Mouse (Mus musculus): ENCODE data around the gene Irgc1. TPM values are rescaled to one million over a fixed set of nuclear protein-coding genes. Genes with fewer than 3 reads are reported as not detected.
"Not testable (repeated sequence)": the region's sequence is repeated elsewhere in the genome, so short reads cannot be mapped to it uniquely, and the experiment has no call there.

The Irgc1 gene
- total RNA-seq (2021), result not detected

DNA sequence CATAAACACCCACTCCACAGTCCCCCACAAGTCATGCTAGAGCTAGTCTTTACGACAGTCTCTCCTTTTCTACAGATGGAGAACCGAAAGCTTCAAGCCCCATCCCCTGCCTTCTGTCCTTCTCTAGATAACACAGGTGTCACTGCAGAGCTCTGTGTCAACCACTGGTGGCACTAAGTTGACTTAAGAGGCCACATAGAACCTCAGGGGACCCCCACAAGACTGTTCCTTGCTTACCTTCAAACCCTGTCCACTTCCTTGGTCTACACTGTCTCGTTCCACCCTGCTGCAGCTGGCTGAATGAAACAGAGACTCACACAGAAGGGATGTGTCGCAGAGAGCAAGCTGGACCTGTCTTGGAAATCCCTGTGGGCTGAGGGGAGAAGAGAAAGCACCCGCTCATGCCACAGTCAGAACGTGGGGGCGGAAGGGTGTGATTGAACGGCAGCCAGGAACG is at the start of gene Irgc1:
Irgc1 (minus strand) TSS at position 443 of the 457 bp plus-strand sequence.
- intact Hi-C loops (cut with DNase I), result no loop called here
- no peak for DNase-seq

DNA sequence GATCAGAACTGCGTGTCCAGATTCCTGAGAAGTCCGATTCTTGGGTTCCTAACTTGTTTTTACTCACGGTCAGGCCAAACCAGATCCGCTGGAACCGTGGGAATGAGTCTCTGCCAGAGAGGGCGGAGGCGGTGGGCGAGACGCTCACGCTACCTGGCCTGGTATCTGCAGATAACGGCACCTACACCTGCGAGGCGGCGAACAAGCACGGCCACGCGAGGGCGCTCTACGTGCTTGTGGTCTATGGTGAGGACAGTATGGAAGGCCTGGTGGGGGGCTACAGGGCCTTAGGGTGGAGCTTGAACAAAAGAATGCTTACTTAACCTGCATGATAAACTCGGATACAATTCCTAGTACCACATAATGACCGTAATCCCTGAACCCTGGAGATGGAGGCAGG is 49.4 kb upstream of the Irgc1 start:
- DNase-seq, result peak in 1 of 2 experiments; percentile 32
- intact Hi-C loops (cut with DNase I), result no loop called here

DNA sequence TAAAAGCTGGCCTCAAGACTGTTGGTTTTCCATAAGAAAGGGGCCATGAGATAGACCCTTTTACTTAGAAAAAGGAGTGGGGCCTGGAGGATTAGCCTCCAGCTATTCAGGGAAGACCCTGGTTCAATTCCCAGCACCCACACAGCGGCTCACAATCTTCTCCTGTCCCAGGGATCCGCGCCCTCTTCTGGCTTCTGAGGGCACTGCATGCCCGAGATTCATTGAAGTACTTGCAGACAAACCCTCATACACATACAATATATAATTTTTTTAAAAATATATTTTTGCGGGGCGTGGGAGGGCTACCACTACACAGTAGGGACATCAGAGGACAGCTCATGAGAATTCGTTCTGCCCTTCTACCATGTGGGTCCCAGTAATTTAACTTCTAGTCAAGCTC is 48.8 kb upstream of the Irgc1 start:
- intact Hi-C loops (cut with DNase I), result no loop called here
- DNase-seq, result peak in 1 of 2 experiments; percentile 43

DNA sequence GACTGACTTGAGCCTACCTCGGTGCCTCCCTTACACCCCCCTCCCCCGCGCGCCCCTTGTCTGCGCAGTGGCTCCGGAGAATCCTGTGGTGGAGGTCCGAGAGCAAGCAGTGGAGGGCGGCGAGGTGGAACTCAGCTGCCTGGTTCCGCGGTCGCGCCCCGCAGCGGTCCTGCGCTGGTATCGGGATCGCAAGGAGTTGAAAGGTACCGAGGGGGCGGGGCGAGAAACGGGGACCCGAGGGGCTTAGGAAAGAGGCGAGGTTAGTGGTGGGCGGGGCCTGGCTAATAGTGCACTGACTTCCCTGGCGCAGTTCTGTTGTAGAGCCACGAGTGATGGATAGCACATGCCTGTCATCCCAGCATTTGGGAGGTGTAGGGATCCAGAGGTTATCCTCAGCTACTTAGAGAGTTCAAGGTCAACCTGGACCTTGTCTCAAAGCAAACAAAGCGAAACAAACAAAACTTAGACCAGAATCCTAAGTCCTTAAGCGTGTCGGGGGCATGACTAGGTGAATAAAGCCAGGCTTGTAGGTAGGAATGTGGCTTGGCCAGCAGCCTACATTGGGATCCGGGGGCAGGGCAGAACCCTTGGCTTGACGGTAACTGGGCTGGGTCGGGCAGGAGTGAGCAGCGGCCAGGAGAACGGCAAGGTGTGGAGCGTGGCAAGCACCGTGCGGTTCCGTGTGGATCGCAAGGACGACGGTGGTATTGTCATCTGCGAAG is 47.9 kb upstream of the Irgc1 start:
- intact Hi-C loops (cut with DNase I), result no loop called here
- DNase-seq, result no peak

DNA sequence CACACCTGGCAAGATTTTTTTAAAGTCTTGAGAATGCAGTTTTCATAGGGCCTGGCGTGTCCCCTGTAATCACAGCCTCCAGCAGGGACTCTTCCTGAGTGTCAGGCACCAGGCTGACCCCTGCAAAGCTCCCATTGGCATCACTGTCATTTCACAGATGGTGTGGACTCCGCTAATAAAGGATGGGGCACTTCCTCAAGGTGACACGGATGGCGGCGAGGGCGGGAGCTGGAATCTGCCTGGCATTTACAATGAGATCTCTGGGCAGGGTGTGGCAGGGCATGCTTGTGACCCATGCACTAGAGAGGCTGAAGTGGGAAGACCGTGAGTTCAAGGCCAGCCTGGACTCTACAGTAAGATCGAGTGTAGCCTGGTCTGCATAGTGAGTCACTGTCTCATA is 36.2 kb upstream of the Irgc1 start:
- intact Hi-C loops (cut with DNase I), result no loop called here
- DNase-seq, result no peak

DNA sequence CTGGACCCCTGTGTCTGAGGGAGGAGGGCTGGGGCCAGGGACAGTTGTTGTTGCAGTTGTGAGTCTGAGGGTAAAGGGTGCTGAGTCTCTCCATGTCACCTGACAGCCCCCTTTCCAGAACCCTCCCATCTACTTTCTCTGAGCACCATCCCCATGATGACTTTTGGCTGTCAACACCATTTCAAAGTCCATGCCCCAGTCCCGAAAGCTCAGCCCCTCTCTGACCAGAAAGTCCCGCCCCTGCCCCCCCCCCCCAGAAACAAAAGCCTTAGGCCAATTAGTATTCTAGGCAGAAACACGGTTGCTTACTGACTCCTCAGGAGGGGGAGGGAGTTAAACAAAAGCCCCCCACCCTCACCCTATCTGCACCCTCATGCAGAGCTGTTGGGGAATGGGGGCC is 35.3 kb upstream of the Irgc1 start:
- intact Hi-C loops (cut with DNase I), result loop anchor here (2.0 kb wide), 1 partner anchor 19 kb away; the partner anchor contains the start of gene Zfp428
- DNase-seq, result no peak

DNA sequence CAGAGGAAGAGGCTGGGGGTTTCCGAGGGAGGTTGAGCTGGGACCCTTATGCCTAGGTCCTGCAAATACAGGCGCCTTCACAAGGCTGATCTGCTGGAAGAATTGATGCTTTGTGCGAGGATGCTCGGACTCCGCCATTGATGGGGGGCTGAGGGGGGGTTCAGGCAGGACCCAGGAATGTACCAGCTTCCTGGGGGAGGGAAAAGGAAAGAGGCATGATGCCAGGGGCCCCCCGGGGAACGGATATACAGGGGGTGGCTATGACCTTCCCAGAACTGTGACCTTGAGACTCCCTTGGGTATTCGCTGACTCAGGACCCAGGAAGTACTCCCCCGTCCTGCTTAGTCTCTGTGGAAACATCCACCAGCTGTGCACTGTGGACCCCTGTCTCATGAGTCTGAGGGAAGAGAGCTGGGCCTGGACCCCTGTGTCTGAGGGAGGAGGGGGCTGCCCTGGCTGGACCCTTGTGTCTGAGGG is 34.6 kb upstream of the Irgc1 start:
- no peak for DNase-seq
- intact Hi-C loops (cut with DNase I), result loop anchor here (2.0 kb wide), 1 partner anchor 20 kb away; the partner anchor contains the start of gene Zfp428

DNA sequence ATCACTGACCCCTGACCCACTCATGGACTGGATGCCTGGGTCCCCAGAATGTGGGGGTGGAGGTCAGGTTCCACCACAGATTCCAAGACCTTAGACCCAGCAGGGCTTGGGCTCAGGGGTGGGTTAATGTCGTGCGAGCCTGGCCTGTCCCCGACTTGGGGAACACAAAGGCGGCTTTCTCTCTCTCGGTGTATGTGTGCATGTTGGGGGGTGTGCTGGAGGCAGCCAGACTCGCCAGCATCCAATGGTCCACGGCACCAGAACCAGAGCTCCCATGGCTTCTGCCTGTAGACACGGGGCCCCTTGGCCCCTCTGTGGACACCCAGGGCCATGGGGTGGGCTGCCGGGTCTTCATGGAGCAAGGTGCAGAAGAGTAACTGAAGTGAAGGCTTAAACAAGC is 33.4 kb upstream of the Irgc1 start:
- DNase-seq, result no peak
- intact Hi-C loops (cut with DNase I), result no loop called here

DNA sequence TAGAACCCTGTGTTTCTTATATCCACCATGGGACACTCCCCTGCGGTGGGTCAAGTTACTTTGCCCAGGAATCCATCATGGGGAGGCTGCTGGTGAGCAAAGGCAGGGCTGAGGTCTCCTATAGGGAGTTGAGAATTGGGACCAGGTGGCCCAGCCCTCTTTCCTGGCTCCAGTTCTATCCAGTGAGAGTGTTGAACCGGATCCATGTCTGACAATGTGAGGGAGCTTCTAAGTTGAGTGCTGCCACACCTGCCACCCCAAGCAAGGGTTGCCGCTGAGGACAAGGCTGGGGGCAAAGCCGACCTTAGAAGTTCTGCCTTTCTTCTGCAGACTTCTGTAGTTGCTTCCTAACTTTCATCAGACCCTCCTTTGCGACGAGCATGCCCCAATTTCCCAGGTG is 31.2 kb upstream of the Irgc1 start:
- intact Hi-C loops (cut with DNase I); DNase-seq: not testable (repeated sequence)

DNA sequence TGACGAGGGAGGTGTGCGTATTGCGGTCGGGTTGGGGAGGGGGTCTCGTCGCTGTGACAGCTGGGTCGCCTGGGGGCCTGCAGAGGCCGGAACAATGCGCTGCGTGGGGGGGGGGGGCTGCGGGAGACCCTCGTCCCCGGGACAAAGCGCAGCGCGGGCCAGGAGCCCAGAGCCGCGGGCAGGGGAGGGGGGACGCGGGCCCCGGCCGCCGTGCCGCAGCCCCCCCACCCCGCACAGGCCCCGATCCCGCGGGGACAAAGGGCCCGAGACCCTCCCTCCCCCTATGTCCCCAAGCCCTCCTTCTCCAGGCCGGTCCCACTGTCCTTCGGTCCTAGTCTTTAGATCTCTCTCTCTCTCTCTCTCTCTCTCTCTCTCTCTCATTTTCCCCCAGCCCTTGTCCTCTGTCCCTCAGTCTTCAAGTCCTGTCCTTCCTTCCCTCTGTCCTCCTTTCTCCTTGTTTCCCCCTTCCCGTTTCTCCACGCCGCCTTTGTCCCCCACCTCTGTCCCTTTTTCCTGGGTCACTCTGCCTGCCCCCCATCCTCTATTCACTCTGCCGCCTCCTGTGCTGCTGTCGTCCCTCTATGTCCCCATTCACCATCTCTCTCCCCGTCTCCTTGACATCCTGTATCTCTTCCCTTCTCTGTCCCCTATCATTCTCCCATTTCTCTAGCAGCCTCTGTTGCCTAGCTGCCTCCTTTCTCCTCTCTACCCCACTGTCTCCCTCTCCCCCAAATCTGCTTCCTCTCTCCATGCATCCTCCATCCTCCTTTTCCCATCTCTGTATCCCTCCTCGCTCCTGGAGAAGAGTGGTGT is 30.3 kb upstream of the Irgc1 start:
- intact Hi-C loops (cut with DNase I), result no loop called here
- no peak for DNase-seq

DNA sequence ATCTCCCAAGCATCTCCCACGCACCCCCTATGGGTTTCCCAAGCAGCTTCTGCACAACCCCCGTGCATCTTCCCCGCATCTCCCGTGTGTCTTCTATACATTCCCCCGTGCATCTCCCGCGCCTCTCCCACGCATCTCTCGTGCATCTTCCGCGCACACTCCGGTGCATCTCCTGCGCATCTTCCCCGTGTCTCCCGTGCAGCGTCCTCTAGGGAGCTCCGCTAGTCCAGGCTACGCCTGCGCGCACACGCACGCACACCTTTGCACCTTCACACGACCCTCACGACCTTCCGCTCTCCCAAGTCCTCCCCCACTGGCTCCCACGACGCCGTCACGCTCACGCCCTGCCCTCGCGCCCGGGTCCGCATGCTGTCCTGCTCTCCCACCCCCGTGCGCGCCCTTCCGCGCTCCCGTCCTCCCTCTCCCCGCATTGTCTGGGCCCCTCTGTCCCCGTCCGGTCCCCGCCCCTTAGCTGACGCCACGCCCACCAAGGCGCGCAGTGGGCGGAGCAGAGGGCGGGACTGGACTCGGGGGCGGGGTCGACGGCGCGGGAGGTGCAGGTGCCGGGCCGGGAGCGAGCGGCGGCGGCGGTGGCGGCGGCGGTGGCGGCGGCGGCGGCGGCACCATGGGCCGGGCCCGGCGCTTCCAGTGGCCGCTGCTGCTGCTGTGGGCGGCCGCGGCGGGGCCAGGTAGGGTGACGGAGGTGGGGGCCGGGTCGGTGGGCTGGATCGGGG is 29.5 kb upstream of the Irgc1 start, which contains the start of gene Cadm4:
Cadm4 (plus strand) TSS at position 550 of the 734 bp plus-strand sequence.
- DNase-seq, result peak; percentile 84 to 87
- intact Hi-C loops (cut with DNase I), result no loop called here

DNA sequence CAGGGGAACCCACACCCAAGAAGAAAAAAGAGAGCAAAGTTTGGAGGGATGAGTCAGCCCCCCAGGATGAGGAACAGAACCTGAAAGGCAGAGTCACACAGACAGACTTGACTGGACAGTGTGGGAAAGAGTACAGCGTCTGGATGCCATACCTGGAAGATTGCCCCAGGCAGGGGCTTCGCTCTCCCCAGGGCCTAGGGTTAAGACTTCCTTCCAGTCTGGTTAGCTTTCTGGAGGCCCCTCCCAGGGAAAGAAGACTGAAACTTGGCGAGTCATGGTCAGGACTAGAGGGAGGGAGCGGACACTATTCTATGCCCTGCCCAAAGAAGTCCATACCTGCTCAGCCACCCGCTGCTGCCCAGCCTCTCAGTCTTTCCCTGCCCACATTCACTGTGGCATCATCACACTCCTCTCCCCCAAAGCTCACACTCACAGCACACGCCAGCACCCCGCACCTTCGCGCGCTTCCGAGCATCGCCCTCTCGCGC is 28.9 kb upstream of the Irgc1 start:
- intact Hi-C loops (cut with DNase I), result no loop called here
- DNase-seq, result no peak

DNA sequence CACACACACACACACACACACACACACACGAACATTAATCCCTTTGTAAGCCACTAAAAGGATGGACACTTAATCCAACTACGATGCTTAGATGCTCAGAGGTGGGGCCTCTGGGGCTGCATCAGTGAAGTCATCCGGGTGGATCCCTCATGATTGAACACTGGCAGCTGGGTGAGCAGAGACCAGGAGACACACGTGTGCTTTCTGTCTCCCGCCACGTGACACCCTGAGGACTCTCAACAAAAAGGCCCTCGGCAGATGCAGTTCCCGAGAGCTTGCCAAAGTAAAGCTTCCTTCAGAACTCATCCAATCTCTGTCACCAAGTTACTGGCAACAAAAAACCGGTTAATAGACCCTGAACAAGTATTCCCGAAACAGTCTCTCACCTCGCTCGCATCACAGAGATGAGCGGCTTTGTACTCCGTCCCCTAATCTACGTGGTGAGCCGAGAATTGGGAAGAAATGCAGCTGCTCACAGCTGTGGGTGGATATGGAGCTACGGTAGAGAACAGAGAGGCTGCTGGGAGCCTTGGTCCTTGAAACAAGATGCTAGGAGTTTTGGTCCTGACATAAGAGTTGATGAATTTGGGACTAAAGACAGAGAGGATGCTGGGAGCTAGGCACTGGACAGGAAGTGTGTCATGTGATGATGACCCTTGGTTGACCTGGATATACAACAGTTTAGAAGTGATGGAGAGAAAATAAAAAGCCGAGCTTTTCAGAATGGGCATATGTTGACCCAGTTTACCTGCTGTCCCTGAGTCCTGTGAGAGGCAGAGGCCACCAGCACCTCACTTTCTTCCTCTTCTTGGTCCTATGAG is 28.2 kb upstream of the Irgc1 start:
- DNase-seq, result peak in 1 of 2 experiments; percentile 55
- intact Hi-C loops (cut with DNase I), result no loop called here

DNA sequence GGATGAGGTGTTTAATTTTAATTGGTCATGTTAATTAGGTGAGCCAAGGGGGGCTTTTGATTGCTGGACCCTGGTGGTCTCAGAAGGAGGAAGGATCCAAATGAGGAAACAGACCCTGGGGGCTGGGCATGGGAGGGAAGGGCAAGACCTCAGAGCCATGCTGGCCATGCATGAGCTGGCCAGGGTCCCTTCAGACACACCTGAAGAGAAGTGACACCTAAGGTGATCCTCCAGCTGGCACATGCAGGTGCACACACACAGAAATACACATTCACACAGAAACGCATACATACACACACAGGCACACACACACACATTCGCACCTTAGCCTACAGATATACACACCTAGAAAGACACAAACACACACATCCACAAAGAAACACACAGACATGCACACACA is 27.6 kb upstream of the Irgc1 start:
- no peak for DNase-seq
- intact Hi-C loops (cut with DNase I), result loop anchor here (10.0 kb wide), 1 partner anchor 185 kb away; no protein-coding TSS in a partner anchor

DNA sequence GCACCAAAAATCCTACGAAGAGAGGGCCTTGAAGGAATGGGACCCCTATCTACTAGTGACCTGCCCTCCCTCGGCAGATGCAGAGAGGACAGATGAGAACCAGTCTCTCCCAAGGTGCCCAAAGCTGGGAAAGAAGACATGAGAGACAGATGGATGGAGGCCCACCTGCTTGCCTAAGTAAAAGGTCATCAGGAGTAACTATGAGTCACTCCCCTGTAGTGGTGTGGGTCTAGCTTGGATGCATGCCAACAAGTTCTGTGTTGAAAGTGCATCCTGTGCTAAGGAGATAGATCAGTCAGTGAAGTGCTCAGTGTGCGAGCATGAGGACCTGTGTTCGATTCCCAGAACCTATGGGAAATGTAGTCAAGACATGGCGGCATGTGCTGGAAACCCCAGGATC is 26.8 kb upstream of the Irgc1 start:
- intact Hi-C loops (cut with DNase I), result loop anchor here (10.0 kb wide), 1 partner anchor 186 kb away; no protein-coding TSS in a partner anchor
- no peak for DNase-seq

DNA sequence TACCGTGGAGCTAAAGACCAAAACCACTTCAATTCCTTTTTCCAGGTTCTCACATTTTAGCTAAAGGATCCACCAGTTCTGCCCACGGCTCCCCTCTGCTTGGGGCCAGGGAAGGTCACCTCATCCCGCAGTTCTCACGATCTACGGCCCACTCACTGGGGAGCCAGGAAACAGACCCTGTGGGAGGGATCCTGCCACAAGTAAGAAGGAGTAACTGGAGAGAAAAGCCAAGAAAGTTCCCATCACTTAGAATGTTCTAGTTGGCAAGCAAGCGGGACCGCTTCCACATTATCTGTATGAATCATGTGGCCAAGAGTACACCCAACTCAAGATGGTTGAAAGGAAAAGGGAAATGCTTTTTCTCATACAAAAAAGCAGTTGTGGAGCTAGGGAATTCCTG is 24.8 kb upstream of the Irgc1 start:
- DNase-seq, result no peak
- intact Hi-C loops (cut with DNase I), result loop anchor here (10.0 kb wide), 1 partner anchor 188 kb away; no protein-coding TSS in a partner anchor

DNA sequence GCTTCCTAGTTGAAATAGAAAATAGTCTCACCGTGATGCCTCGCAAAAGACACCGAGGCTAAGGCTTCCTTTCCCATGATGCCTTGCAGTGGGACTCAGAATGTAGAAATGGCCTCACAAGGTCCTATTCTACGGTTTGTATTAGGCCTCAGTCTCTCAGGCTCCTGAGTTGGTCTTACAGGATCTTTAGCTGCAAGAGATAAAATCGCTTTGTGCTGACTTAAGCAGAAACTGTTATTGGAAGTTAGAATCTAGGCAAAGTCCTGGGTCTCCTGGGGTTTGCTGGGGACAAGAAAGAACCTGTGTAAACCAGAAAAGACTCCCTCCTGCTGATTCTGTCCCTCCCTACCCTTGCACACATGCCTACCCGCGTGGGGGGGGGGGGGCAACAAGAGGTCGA is 24.2 kb upstream of the Irgc1 start:
- intact Hi-C loops (cut with DNase I), result loop anchor here (10.0 kb wide), 1 partner anchor 188 kb away; no protein-coding TSS in a partner anchor
- no peak for DNase-seq

DNA sequence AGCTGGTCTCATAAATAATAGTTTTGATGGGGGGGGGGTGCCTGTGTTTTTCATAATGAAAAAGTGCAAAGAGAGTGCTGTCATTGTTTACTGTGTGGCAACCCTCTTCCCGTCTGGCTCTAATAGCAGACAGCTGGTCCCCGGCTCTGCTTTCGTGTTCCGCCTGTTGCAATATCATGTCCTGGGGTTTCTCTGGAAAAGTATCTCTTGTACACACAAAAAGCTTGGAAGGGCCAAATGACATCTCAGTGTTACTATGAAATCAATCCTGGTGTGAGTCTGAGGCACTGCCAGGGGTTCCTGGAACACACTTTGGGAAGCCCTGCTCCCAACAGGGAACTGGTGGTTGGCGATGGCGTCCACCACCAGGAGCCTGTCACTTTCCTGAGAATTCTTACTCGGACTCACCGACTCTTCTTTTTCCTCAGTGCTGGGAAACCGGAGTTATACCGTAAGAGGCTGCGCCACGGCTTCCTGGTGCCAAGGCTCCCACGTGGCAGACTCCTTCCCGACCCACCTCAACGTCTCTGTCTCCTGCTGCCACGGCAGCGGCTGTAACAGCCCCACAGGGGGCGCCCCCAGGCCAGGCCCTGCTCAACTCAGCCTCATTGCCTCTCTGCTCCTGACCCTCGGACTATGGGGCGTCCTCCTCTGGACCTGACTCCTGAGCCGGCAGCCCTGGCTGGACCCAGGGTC is 22.9 kb upstream of the Irgc1 start:
- DNase-seq, result no peak
- intact Hi-C loops (cut with DNase I), result loop anchor here (5.0 to 10.0 kb wide), 2 partner anchors 87 to 190 kb away; no protein-coding TSS in a partner anchor

Data from heart, postnatal 10 days (tissue).